ENCODE assay signal across 25 mouse cellular contexts in genomic region chr13:26037699-26038098, GRCm38 (mm10).
DNase-seq lines count a peak whose midpoint lies in the region; ATAC-seq and TF ChIP-seq lines count a peak whose summit lies in the region.
"Had no signal": no experiment of that assay in that cellular context is flagged by ENCODE, and none has a peak within 500 bp of the region (broad histone marks: within the 10 kb centered on the region; RNA-seq: fewer than 3 reads in every experiment).

No protein-coding gene starts in this region.

- no peaks in the 10 kb centered on the region for H3K36me3 ChIP-seq in forebrain, embryonic 14.5 days (ENCODE audit: control insufficient read depth, insufficient read depth, low read length)
- no peaks in the 10 kb centered on the region for H3K36me3 ChIP-seq in forebrain, embryonic 12.5 days (replicated peaks)
- H3K36me3 ChIP-seq: embryonic facial prominence, embryonic 13.5 days; embryonic facial prominence, embryonic 15.5 days; forebrain, embryonic 10.5 days; forebrain, embryonic 15.5 days; G1E had no signal

- no peak for ATAC-seq in forebrain, embryonic 14.5 days
- ATAC-seq in forebrain, embryonic 12.5 days (ENCODE audit: low FRiP score), result no peak
- ATAC-seq: activated CD4-positive, CD25-positive, alpha-beta regulatory T cell, adult 4 months; CD4-positive, CD25-positive, alpha-beta regulatory T cell, adult 4 months; forebrain, embryonic 15.5 days; Patski had no signal

- H3K9ac ChIP-seq in forebrain, embryonic 14.5 days (ENCODE audit: low read length), result no peak overlapping the region
- no peak overlapping the region for H3K9ac ChIP-seq in forebrain, embryonic 12.5 days
- H3K9ac ChIP-seq: embryonic facial prominence, embryonic 13.5 days; embryonic facial prominence, embryonic 15.5 days; forebrain, embryonic 15.5 days had no signal

- TF ChIP-seq POLR2A in brain, embryonic 14.5 days (IDR thresholded peaks at IDR 0.05; ENCODE audit: borderline replicate concordance, extremely low read depth, insufficient read depth, insufficient read length, poor library complexity, severe bottlenecking), result no peak

- no peak overlapping the region for H3K27ac ChIP-seq in forebrain, embryonic 14.5 days (ENCODE audit: low read depth, low read length)
- no peak overlapping the region for H3K27ac ChIP-seq in forebrain, embryonic 12.5 days
- H3K27ac ChIP-seq: embryonic facial prominence, embryonic 13.5 days; embryonic facial prominence, embryonic 15.5 days; forebrain, embryonic 10.5 days; forebrain, embryonic 15.5 days; gastrocnemius, adult 2 months had no signal

- no peaks in the 10 kb centered on the region for H3K9me3 ChIP-seq in forebrain, embryonic 14.5 days (replicated peaks; ENCODE audit: control insufficient read depth, low read length)
- H3K9me3 ChIP-seq in forebrain, embryonic 12.5 days, result no peaks in the 10 kb centered on the region
- H3K9me3 ChIP-seq: embryonic facial prominence, embryonic 13.5 days; embryonic facial prominence, embryonic 15.5 days; forebrain, embryonic 10.5 days; forebrain, embryonic 15.5 days; G1E had no signal

- no peaks in the 10 kb centered on the region for H3K4me1 ChIP-seq in forebrain, embryonic 14.5 days (ENCODE audit: control insufficient read depth, insufficient read depth, low read length)
- H3K4me1 ChIP-seq in forebrain, embryonic 12.5 days, result no peaks in the 10 kb centered on the region
- H3K4me1 ChIP-seq: embryonic facial prominence, embryonic 13.5 days; embryonic facial prominence, embryonic 15.5 days; forebrain, embryonic 10.5 days; forebrain, embryonic 15.5 days had no signal

- no peak overlapping the region for H3K4me2 ChIP-seq in forebrain, embryonic 14.5 days (ENCODE audit: low read length)
- H3K4me2 ChIP-seq in forebrain, embryonic 12.5 days, result no peak overlapping the region
- H3K4me2 ChIP-seq: embryonic facial prominence, embryonic 13.5 days; embryonic facial prominence, embryonic 15.5 days; forebrain, embryonic 15.5 days had no signal

- peak; percentile 2 to 19 for DNase-seq in adrenal gland, adult (ENCODE audit: inconsistent age in 2 of 2, low spot score in 1 of 2)
- DNase-seq in adrenal gland, postnatal 10 days, result no peak
- DNase-seq in cerebellum, postnatal 10 days, result peak; percentile 26 to 42
- no peak for DNase-seq in cerebellum, adult 11 months
- peak; percentile 13 for DNase-seq in forebrain, embryonic 14.5 days (ENCODE audit: low spot score)
- DNase-seq in brain, embryonic 14.5 days (ENCODE audit: low read depth), result peak; percentile 56
- DNase-seq: adrenal gland, adult 8-10 months; adrenal gland, postnatal 36 days; B cell, adult 2 months; cerebellum, adult 11-12 months; cerebellum, adult 2 months; cerebellum, adult 9-10 months; embryo, embryonic 11 days; gastrocnemius, adult 2 months had no signal

- H3K4me3 ChIP-seq in forebrain, embryonic 14.5 days (ENCODE audit: low read depth, low read length), result no peak overlapping the region
- H3K4me3 ChIP-seq in forebrain, embryonic 12.5 days (replicated peaks), result no peak overlapping the region
- H3K4me3 ChIP-seq: embryonic facial prominence, embryonic 13.5 days; embryonic facial prominence, embryonic 15.5 days; erythroblast, embryonic 14.5 days; forebrain, embryonic 10.5 days; forebrain, embryonic 15.5 days; gastrocnemius, adult 2 months had no signal

- TF ChIP-seq CTCF in brain, embryonic 14.5 days (IDR thresholded peaks at IDR 0.05; ENCODE audit: borderline replicate concordance, extremely low read depth, insufficient read depth, insufficient read length), result no peak

- H3K27me3 ChIP-seq in forebrain, embryonic 14.5 days (replicated peaks; ENCODE audit: control insufficient read depth, insufficient read depth, low read length), result no peaks in the 10 kb centered on the region
- H3K27me3 ChIP-seq in forebrain, embryonic 12.5 days, result no peaks in the 10 kb centered on the region
- H3K27me3 ChIP-seq: CH12.LX; embryonic facial prominence, embryonic 13.5 days; embryonic facial prominence, embryonic 15.5 days; forebrain, embryonic 15.5 days had no signal

Comparison
In these comparisons a context has a peak if more than half of its experiments do, and no peak if none do; other contexts are left out.
1. DNase-seq: peak in adrenal gland, adult (2 of 2), cerebellum, postnatal 10 days (2 of 2), forebrain, embryonic 14.5 days (single experiment) and brain, embryonic 14.5 days (single experiment); none in adrenal gland, postnatal 10 days (single experiment) and cerebellum, adult 11 months (single experiment).